Mouse (Mus musculus): ENCODE measurements around the gene Sgpp2.

GRCm38 (mm10) chr1:78453886-78454285, 143.7 kb downstream of the Sgpp2 start:
- TF ChIP-seq CTCF (IDR thresholded peaks at IDR 0.05; ENCODE audit: low read depth) (no peak), EP300 (IDR thresholded peaks at IDR 0.05; ENCODE audit: low read depth) (no peak)
